Mouse (Mus musculus) yolk sac, embryonic 10.5 days (tissue): Measurements from ENCODE around the gene Timp3.
"Not testable (repeated sequence)": the region's sequence is repeated elsewhere in the genome, so short reads cannot be mapped to it uniquely, and the experiment has no call there.

ENCODE experiments used
- DNase-seq: peaks from one replicate; pipeline ENCODE4 v3.0.0-alpha.2; 2017; ENCODE audit warnings: low spot score

Gene Timp3

DNA sequence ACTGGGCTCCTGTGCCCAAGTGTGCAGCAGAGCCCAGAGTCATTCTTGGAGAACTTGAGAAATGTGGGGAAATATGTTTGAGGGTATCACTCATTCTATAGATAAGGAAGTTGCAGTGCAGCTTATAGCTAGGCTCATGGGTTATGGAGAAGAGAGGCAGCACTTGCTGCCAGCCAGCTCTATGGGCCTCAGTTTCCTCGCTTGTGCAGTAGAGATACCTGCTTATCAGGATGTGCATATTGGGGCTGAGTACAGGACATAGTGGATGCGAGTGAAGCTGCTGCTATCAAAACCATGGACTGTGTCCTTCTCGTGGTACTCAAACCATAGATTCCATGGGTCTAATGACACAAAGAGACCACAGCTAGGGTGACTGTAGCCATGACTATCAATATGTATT, 52.3 kb downstream of the Timp3 start:
- no peak for DNase-seq

DNA sequence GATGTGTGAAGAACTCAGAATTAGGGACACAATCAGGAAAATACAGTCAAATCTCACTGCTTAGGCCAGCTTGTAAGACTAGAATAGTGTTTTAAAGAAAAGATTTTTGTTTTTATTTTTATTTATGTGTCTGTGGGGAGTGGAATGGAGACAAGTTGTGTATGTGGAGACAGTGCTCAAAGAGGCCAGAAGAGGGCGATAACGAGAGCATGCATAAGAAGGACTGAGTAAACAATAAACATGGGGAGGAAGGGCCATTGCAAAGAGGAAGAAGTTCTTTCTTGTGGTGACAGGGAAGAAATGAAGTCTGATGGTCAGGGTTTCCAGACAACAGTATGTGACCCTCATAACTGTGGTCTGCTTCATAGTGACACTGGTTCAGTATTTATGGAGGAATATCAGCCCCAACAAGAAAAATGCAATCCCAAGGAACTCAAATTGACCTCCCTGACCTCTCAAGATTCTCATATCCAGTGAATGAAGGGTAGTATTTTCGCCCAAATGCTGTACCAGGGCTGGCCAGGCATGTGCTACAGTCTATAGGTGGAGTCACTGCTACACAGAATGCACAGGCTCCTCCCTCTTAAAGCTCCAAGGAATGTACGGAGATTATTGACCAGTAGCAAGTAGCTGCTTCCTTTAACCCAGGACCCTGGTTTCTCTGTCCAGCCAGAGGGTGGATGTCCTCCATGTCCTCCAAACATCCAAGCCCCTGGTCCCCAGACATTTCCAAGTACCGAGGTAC, 56.8 kb downstream of the Timp3 start:
- no peak for DNase-seq

DNA sequence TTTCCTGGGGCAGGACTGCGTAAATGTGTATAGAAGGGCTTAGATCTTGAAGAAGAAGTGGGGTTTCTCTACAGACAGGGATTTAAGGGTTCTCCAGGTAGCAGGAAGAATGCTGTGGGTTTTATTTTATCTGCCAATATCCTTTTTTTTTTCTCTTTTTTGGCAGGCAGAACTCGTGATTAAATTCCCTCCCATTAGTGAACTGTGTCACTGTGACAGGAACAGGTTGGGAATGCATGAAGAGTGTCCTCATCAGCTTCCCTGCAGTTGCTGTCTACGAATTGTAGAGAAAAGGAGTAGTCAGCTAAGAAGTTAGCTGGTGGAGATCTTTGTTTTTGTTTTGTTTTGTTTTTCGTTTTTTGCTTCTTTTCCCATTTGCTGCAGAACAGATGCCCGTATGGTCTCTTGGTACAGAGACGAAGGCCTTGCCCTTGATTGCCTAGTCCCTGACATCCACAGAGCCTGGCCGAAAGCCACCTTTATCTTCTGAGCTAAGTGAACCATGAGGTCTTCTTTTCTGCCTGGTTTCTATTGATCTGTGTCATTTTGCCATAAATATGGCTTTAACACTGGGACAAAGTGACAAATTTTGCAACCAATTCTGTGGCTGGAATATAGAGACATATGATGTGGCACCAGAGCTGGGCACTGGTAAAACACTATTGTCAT, 58.3 kb downstream of the Timp3 start:
- no peak for DNase-seq

DNA sequence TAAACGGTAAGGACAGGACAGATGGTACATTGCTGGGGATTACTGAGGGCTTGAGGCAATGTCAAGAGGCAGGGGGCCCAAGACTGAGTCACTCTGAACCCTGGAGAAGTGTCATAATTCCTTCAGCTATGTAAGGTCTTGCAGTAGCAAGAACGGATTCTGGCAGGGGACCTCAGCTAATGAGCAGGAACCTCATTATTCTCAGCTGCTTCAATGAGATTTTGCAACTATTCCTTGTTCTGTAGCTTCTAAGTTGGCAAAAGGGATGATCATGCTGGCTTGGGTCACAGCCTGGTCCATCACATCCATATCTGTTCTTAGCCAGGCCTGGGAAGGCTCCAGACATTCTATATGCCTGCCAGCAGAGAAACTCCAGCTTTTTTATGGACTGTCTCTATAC, 59.0 kb downstream of the Timp3 start:
- DNase-seq = no peak

DNA sequence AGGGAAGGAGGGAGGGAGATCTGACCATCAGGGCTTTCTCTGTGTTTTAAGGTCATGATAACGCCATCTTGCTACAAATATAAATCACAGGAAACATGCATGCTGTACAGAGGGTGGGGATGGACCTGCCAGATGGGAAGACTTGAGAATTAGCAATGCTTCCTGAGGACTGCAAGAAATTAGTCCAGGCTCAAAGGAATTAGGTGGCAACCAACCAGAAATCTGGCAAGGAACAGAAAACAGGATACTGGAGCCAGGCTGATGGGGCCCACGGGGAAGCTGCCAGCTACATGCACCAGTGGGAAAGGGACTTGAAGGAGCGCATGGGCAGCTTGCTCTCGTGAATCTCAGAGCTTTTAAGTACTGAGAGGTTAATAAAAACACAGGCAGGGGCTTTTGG, 59.5 kb downstream of the Timp3 start:
- no peak for DNase-seq

DNA sequence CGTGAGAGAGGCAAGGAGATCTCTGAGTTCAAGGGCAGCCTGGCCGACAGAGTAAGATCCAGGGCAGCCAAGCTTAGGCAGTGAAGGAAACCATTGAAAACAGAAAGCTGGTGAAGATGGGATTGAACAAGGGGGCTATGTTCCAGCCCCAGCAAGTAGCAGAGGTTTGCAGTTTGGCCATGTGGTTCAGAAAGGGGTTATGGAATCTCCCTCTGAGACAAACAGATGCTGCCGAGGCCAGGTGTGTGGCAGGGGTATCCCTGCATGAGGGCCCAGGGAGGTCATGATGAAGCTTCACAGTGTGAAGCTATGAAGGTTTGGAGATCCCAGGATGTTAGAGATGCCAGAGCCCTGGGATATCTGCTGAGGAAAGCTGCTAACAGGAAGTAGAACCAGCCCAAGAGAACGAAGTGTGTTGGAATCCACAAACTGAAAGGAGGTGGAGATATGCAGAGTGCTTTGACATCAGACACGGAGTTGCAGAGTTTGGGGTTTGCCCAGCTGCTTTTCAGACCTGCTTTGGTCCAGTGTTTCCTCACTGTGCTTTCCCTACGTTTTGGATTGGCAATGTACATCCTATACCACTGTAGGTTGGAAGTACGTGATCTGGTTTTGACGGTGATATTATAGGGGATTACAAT, 63.6 kb downstream of the Timp3 start:
- no peak for DNase-seq

DNA sequence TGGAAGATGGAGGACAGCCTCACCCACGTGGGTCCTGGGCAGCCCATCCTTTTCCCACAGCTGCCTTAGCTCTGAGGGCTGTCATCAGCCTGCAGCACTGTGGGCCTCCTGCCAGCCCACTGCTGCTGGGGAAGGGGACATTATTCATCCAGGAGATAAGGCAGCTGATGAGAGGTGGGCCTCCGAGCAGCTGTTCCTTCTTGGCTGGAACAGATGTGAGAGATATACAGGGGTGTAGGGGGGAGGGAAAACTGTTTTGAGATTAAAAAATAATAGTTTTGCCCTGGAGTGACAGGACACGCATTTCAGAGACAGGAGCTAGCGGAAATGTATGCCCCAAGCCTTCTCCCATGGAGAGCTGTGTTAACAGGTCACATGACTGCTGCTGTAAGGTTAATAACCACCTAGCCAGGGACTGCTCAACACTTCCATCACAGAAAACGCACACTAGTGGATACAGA, 65.5 kb downstream of the Timp3 start:
- peak; percentile 36 for DNase-seq

DNA sequence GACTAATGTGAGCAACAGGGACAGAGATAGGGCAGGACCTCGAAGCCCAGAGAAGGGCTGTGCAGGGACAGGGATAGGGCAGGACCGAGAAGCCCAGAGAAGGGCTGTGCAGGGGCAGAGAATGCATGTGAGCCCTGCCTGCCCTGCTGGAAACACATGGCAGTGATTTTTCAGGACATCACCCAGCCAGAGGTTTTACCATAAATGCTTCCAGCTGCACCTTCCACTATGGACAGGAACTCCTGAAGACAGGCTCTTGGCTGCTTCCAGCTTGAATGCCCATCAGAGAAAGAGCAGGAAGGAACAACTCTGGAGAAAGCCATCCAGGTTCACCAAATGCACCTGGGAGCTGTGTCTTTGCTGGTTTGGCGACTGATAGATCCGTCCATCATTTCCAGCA, 67.2 kb downstream of the Timp3 start:
- no peak for DNase-seq

DNA sequence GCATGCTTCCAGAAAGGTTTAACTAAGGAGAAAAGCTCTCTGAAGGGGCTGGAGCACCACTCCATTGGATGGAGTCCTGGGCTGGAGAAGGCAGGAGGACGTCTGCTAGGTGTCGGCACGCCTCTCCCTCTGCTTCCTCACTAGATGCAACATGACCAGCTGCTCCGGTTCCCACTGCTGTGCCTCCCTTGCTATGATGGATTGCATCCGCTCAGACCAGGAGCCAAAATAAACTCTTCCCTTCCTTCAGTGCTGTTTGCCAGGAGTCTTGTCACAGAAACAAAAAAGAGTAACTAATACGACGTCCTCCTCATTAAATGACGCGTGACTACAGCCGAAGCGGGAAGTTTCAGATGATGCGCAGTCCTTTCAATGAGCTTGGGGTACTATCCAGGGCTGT, 68.6 kb downstream of the Timp3 start:
- DNase-seq = no peak

DNA sequence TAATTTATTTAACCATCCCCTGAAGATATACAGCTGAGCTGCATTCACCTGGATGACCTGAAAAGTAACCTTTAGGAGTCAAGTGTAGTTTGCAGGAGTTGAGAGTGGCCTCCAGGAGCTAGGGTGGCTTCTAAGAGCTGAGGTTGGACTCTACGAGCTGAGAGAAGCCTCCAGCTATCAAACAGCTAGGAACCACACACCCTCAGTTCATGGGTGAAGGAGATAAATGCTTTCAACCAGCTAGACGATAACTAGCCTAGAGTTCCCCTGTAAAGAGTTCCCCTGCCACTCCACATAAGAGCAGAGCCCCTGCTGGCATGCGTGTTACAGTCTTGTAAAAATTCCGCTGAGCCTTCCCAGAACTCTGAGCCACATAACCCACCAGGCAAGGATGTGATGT, 69.2 kb downstream of the Timp3 start:
- no peak for DNase-seq

DNA sequence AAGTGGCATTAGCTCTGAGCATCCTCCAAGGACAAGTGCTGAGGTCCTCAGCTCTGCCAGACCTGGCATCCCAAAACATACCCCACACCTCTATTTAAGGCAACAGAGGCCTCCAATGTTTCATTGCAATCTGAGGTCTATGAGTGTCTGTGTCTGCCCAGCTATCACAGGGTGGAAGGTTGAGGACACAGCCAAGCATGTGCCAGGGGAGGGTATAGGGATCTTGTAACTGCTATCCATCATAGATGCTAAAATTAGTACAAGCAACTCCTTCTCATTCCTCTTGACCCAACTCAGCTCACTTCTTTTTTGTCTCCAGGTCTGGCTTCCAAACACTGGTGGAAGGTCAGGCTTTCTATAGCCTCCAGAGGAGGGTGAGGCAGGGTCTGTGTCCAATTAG, 71.4 kb downstream of the Timp3 start:
- DNase-seq = no peak

DNA sequence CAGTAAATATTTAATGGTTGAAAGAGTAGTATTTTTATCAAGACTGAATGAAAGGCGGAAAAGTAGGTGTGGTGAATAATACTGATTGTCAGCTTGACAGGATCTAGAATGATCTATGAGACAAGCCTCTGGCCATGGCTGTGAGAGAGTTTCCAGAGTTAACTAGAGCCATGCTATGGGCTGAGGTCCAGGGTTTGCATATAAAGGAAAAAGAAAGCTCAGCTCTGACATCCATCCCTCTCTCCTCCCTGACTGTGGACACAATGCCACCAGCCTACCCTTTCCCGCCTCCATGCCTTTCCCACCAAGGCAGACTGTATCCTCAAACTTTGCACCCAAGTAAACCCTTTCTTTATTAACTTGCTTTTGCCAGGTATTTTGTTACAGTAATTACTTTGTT, 73.9 kb downstream of the Timp3 start:
- no peak for DNase-seq

DNA sequence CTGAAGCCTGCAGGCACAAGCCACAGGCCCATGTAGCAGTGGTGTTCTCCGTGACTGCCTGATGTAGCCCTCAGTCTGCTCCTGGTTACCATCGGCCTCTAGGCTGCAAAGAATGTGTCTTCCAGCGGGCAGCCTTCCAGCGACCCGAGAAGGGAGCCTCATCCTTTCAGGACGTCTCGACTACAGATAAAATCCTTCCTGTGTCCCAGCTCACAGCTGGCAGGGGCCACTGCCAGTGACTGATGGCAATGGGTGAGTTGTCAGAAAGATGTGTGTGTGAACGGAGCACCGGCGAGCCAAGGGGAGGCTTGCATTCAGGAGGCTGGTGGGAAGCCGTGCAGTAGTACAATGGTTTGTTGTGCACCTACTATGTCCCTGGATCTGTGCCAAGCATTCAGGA, 75.7 kb downstream of the Timp3 start:
- DNase-seq = no peak

DNA sequence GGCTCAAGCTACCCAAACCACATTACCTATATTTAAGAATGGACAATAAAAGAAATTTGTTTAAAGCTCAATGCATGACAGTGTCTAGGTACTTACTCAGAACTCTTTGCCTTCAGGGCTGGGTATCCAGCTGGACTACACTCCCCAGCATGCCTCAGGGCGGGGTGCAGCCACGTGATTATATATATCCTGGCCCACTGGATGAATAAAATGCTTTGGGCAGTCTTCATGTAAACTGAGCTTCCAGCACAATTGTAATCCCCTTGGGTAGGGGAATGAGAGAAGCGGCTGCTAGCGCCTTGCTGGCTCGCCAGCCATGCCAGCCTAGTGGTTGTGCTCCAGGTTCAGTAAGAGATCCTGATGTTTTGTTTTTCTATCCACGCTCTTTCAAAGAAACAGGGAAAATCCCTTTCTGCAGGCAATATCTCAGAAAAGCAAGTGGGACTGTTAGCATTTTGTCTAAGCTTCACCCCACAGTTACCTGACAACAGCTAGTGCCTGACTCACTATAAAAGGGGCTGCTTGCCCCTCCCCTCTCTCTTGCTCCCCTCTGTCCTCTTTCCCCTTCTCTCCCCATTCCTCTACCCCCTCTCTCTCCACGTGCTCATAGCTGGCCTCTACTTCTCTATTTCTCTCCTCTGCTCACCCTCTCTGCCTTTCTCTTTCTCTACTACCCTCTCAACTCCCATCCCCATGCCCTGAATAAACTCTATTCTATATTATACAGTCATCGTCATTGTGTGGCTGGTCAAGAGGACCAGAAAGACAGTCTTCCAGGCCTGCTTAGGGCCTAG, 76.4 kb downstream of the Timp3 start:
- DNase-seq = no peak

DNA sequence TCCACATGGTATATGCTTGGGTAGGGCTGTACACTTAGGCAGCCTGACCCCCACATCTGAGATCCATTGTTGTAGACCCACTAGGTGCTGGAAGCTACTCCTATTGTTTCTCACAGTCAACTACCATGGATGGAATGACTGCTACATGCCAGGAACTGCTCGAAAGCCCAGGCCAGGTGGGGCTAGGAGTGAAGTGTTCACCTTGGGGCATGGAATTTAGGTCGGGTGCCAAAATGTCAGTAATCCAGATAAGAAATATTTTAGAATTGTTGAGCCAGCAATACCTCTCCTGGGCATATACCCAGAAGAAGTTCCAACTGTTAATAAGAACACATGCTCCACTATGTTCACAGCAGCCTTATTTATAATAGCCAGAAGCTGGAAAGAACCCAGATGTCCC, 78.6 kb downstream of the Timp3 start:
- DNase-seq = not testable (repeated sequence)

DNA sequence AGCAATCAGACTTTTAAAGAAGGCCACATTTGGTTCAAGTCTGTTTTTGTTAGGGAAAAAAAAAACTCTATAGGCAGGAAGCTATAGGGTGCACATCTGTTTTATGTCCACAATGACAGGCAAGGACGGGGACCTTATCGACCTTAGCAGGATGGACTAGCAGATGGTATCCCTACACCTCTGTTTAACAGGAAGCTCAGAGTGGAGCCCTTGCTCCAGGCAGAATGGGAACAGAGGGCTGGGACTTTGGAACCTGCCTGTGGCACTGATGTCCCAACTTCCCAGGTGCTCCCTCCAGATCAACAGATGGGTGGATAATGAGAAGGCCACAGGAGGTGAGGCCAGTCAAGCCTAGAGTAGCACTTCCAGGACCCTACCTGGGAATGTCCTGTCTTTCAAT, 80.5 kb downstream of the Timp3 start:
- no peak for DNase-seq

DNA sequence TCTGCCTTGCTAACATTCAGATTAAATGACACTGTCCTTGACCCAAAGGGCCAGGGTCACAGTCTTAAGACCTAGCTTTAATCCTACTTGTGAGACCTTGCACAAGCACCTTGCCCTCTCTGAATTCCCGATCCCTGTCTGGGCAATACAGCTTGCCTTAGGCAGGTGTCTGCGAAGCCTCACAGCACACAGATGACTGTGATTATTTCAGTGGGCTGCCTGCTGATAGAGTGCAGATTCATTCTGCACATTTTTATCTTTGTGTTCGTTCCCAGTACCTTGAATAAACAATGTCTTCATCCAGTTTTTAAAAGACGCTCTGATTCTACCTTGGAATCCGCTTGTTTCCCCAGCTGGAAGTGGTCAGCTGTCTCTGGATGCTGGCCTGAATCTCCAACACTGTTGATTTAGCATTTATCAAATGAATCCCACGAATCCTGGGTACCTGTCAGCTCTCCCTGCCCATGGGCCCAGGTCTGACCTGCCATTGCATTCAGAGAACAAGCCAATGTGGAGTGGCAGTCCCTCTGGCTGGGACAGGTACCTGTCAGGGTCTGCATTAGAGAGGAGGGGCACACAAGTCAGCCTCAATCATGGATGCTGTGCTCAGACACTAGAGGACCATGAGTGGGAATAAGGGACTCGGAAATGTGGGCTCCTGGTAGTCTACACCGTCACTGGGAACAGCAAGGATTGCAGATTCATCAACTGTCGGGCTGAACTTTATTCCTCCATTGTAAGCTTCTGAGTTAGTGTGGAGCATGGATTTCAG, 81.2 kb downstream of the Timp3 start:
- peak; percentile 20 for DNase-seq

DNA sequence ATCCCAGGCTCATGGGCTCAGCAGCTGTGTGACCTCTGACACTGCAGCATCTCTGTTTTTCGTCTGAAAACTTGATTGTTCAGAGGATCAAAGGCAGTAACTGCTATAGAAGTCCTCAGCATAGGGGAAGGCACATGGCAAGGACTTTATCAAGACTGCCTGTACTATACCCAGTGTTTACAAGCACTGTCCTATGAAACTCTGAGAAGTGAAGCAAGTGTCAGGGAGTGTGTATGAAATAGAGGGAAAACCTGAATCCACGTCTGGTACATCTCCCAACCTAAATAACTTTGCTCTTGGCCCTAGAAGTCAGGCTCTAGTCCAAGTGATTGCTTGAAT, 81.7 kb downstream of the Timp3 start:
- no peak for DNase-seq

DNA sequence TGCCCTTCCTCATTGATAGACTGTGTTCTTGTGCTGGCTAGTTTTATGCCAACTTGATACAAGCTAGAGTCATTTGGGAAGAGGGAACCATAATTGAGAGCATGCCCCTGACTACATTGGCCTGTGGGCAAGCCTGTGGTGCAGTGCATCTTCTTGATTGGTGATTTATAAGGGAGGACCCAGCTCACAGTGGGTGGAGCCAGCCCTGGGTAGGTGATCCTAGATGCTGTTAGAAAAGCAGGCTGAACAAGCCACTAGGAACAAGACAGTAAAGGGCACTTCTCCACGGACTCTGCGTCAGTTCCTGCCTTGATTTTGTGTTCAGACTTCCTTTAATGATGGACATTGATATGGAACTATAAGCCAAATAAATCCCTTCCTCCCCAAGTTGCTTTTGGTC, 84.5 kb downstream of the Timp3 start:
- no peak for DNase-seq

DNA sequence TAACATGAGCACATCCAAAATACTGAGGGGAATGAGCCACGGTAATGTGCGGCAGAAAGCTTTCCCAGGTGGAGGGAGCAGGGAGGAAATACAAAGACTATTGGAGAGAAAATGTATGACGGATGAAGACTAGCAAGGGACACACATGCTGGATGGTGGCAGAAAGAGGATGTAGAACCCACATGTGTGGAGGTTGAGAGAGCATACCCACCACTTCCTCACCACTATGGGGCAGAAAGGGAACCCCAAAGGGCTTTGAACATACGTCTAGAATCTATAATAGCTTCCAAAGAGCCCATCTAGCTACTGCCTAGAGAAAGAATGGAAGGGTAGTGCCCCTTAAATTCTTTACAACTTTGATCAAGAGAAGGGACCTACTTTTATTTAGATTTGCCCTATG, 85.5 kb downstream of the Timp3 start:
- no peak for DNase-seq

DNA sequence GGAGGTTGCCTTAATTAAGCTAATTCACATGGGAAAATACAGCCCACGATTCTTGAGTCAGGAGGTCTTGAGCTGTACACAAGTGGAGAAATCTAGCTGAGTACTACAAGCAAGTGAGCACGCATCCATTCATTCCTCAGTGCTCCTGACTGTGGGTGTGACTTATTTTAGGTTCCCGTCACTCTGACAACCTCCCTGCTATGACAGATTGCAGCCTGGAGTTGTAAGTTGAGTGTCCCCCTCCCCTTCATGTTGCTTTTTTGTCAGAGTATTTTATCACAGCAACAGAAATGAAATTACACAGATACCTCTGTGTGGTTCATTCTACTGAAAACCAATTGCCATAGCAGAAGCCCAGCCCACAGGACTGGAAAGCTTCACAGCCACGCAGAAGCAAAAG, 86.1 kb downstream of the Timp3 start:
- DNase-seq = no peak
